ENCODE assay signal across 25 mouse cellular contexts in genomic region chr8:9958338-9958737, GRCm38 (mm10).
"Had no signal": no experiment of that assay in that cellular context is flagged by ENCODE, and none has a peak within 500 bp of the region (broad histone marks: within the 10 kb centered on the region; RNA-seq: fewer than 3 reads in every experiment).

No protein-coding gene starts in this region.

- DNase-seq: liver, embryonic 13.5 days; liver, postnatal 0 days; lung, adult 2 months; lung, postnatal 14 days; lung, postnatal 36 days; midbrain, embryonic 14.5 days; retina, postnatal 1 day; right cerebral cortex, adult 18-20 months; right cerebral cortex, postnatal 25 days; right cerebral cortex, postnatal 4 days; spleen, adult 18-20 months; thymus, adult 18-20 months; thymus, postnatal 14 days; thymus, postnatal 36 days had no signal

- H3K36me3 ChIP-seq: liver, embryonic 13.5 days; liver, embryonic 15.5 days; lung, embryonic 15.5 days; midbrain, embryonic 10.5 days; midbrain, embryonic 12.5 days; neural tube, embryonic 13.5 days; neural tube, embryonic 15.5 days had no signal

- H3K27ac ChIP-seq: liver, embryonic 13.5 days; liver, embryonic 15.5 days; lung, embryonic 15.5 days; macrophage; midbrain, embryonic 10.5 days; midbrain, embryonic 12.5 days; neural tube, embryonic 13.5 days; neural tube, embryonic 15.5 days had no signal

- H3K4me3 ChIP-seq: liver, embryonic 13.5 days; liver, embryonic 15.5 days; lung, embryonic 15.5 days; megakaryocyte, embryonic 14.5 days; midbrain, embryonic 10.5 days; midbrain, embryonic 12.5 days; myocyte; neural tube, embryonic 13.5 days; neural tube, embryonic 15.5 days had no signal

- H3K27me3 ChIP-seq: liver, embryonic 13.5 days; liver, embryonic 15.5 days; lung, embryonic 15.5 days; megakaryocyte, embryonic 14.5 days; midbrain, embryonic 12.5 days; neural tube, embryonic 13.5 days; neural tube, embryonic 15.5 days had no signal

- H3K9ac ChIP-seq: liver, embryonic 13.5 days; liver, embryonic 15.5 days; liver, postnatal 0 days; lung, embryonic 15.5 days; midbrain, embryonic 12.5 days; neural tube, embryonic 13.5 days; neural tube, embryonic 15.5 days had no signal

- H3K9me3 ChIP-seq: liver, embryonic 13.5 days; liver, embryonic 15.5 days; lung, embryonic 15.5 days; midbrain, embryonic 10.5 days; midbrain, embryonic 12.5 days; neural tube, embryonic 13.5 days; neural tube, embryonic 15.5 days had no signal

- ATAC-seq: liver, postnatal 0 days; lung, postnatal 0 days; midbrain, embryonic 16.5 days had no signal

- H3K4me2 ChIP-seq: liver, embryonic 13.5 days; liver, embryonic 15.5 days; lung, embryonic 15.5 days; midbrain, embryonic 12.5 days; neural tube, embryonic 13.5 days; neural tube, embryonic 15.5 days had no signal

- H3K4me1 ChIP-seq: liver, embryonic 13.5 days; liver, embryonic 15.5 days; lung, embryonic 15.5 days; midbrain, embryonic 10.5 days; midbrain, embryonic 12.5 days; neural tube, embryonic 13.5 days; neural tube, embryonic 15.5 days had no signal
